Mouse (Mus musculus) lung, postnatal 0 days (tissue): Measurements from ENCODE around the gene Stard3nl.

Experiments
- CTCF ChIP-seq: IDR thresholded peaks from 2 replicates; pipeline ENCODE4 v1.5.1; 2016; ENCODE audit warnings: antibody characterized with exemption, mild to moderate bottlenecking
- EP300 ChIP-seq: IDR thresholded peaks from 2 replicates; pipeline ENCODE4 v1.6.1; 2016; ENCODE audit warnings: antibody characterized with exemption, mild to moderate bottlenecking, control low read depth

GRCm38 (mm10) chr13:19372133-19372729 is 23.4 kb downstream of the Stard3nl start:
- TF ChIP-seq CTCF (no peak), EP300 (no peak)
